Mouse (Mus musculus) myocyte (in vitro differentiated cells): ENCODE data around the gene Auts2. TPM values are rescaled to one million over a fixed set of nuclear protein-coding genes. Genes with fewer than 3 reads are reported as not detected.

ENCODE experiments used
- H3K27me3 ChIP-seq: one replicate; pipeline ENCODE4 v1.6.1; 2011; ENCODE audit not compliant: control insufficient read depth, insufficient read depth, insufficient read length
- H3K36me3 ChIP-seq: one replicate; pipeline ENCODE4 v1.6.1; 2011; ENCODE audit not compliant: control insufficient read depth, insufficient read depth
- H3K4me2 ChIP-seq: one replicate; pipeline ENCODE4 v1.6.1; 2011; ENCODE audit warnings: low read depth, control low read depth
- H3K4me3 ChIP-seq: one replicate; pipeline ENCODE4 v1.5.1; 2011; ENCODE audit warnings: mild to moderate bottlenecking, control low read depth, moderate library complexity
- H3K79me2 ChIP-seq: one replicate; pipeline ENCODE4 v1.6.1; 2011; ENCODE audit not compliant: control insufficient read depth, insufficient read depth
- H3ac ChIP-seq: one replicate; pipeline ENCODE4 v1.6.1; 2011; ENCODE audit not compliant: control insufficient read depth, insufficient read length
- CEBPB ChIP-seq: IDR thresholded peaks from 2 replicates; pipeline ENCODE4 v1.6.1; 2011; ENCODE audit warnings: mild to moderate bottlenecking, moderate library complexity; ENCODE audit not compliant: poor library complexity, insufficient read depth, severe bottlenecking
- E2F4 ChIP-seq: IDR thresholded peaks from one replicate; pipeline ENCODE4 v1.6.1; 2011; ENCODE audit warnings: mild to moderate bottlenecking, control low read depth, moderate library complexity; ENCODE audit not compliant: insufficient read depth
- MAX ChIP-seq: IDR thresholded peaks from one replicate; pipeline ENCODE4 v1.6.1; 2011; ENCODE audit warnings: low read depth, mild to moderate bottlenecking, control low read depth
- MYOD1 ChIP-seq, 3 experiments: IDR thresholded peaks; one replicate each; pipeline ENCODE4 v1.6.1; 2011; ENCODE audit warnings: control low read depth in 2 of 3, low read depth in 2 of 3, mild to moderate bottlenecking in 2 of 3, moderate library complexity in 1 of 3; ENCODE audit not compliant: insufficient read length in 2 of 3, control insufficient read depth in 1 of 3
- MYOG ChIP-seq, 3 experiments: IDR thresholded peaks; one replicate each; pipeline ENCODE4 v1.6.1; 2011; ENCODE audit warnings: control low read depth in 2 of 3, low read depth in 2 of 3, mild to moderate bottlenecking in 2 of 3; ENCODE audit not compliant: insufficient read length in 2 of 3, control insufficient read depth in 1 of 3, insufficient read depth in 1 of 3
- POLR2A ChIP-seq: IDR thresholded peaks from one replicate; pipeline ENCODE4 v1.6.1; 2011; ENCODE audit warnings: low read depth, mild to moderate bottlenecking, control low read depth, moderate library complexity; ENCODE audit not compliant: insufficient read length
- POLR2AphosphoS2 ChIP-seq: IDR thresholded peaks from one replicate; pipeline ENCODE4 v1.6.1; 2011; ENCODE audit warnings: low read depth, control low read depth; ENCODE audit not compliant: insufficient read length
- REST ChIP-seq: IDR thresholded peaks from one replicate; pipeline ENCODE4 v1.6.1; 2011; ENCODE audit warnings: mild to moderate bottlenecking, control low read depth, moderate library complexity; ENCODE audit not compliant: insufficient read depth, insufficient read length
- SRF ChIP-seq: IDR thresholded peaks from one replicate; pipeline ENCODE4 v1.6.1; 2011; ENCODE audit warnings: low read depth; ENCODE audit not compliant: control insufficient read depth, insufficient read length
- TCF12 ChIP-seq: IDR thresholded peaks from one replicate; pipeline ENCODE4 v1.6.1; 2011; ENCODE audit warnings: mild to moderate bottlenecking, control low read depth; ENCODE audit not compliant: poor library complexity, insufficient read depth, severe bottlenecking
- TCF3 ChIP-seq: IDR thresholded peaks from one replicate; pipeline ENCODE4 v1.6.1; 2011; ENCODE audit warnings: low read depth, control low read depth; ENCODE audit not compliant: insufficient read length
- USF1 ChIP-seq: IDR thresholded peaks from one replicate; pipeline ENCODE4 v1.6.1; 2011; ENCODE audit warnings: low read depth, mild to moderate bottlenecking, control low read depth, moderate library complexity
- polyA plus RNA-seq: library from polyadenylated mRNA; unstranded; fragments of >200 nt; fragmentation: generic; extraction: Trizol; gene quantifications from one replicate; pipeline ENCODE4 v1.2.1, GENCODE M21; 2012; ENCODE audit warnings: missing spikeins

Gene Auts2
- polyA plus RNA-seq, 1 experiment: 8.0 TPM

- no peak for TF ChIP-seq CEBPB
- no peak for TF ChIP-seq POLR2A
- no peak for TF ChIP-seq REST
- TF ChIP-seq TCF3: no peak
- no peak for TF ChIP-seq SRF
- TF ChIP-seq TCF12: no peak
- TF ChIP-seq USF1: no peak
- TF ChIP-seq MYOG (IDR thresholded peaks at IDR 0.05; ENCODE audit: control insufficient read depth in 1 of 3, insufficient read depth in 1 of 3, insufficient read length in 2 of 3, low read depth in 2 of 3): no peak
- no peak for TF ChIP-seq MYOD1 (IDR thresholded peaks at IDR 0.05; ENCODE audit: control insufficient read depth in 1 of 3, insufficient read length in 2 of 3, low read depth in 2 of 3)
- no peak for TF ChIP-seq MAX
- Histone ChIP-seq H3K4me2 (no peak overlapping the region), H3K79me2 (no peaks in the 10 kb centered on the region), H3K36me3 (no peaks in the 10 kb centered on the region), H3K27me3 (no peaks in the 10 kb centered on the region), H3ac (no peak overlapping the region), H3K4me3 (no peak overlapping the region)
Observed at GRCm38 (mm10) chr5:132504893-132505292, 38.3 kb downstream of the Auts2 start.

DNA sequence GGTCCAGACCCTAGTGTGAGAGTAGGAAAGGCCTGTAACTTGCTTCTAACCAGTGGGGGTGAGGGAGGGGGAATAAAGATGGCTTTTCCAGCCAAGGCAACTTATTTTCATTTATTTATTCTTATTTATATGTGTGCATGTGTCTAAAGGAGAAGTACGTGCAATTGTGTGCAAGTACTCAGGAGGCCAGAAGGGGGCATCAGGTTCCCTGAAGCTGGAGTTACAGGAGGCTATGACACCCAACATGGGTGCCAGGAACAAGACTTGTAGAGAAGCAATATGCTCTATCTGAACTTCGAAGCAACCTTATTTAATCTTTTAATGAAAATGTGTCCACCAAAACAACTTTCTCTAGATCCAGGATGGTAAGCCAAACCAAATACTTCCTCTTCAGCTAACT lies 39.7 kb downstream of the Auts2 start:
- no peak overlapping the region for H3K4me3 ChIP-seq
- no peaks in the 10 kb centered on the region for H3K27me3 ChIP-seq
- H3K36me3 ChIP-seq: no peaks in the 10 kb centered on the region
- no peak overlapping the region for H3K4me2 ChIP-seq
- no peak for TF ChIP-seq REST
- TF ChIP-seq SRF: no peak
- no peak for TF ChIP-seq POLR2A
- TF ChIP-seq TCF12: no peak
- no peak for TF ChIP-seq MYOD1 (IDR thresholded peaks at IDR 0.05; ENCODE audit: control insufficient read depth in 1 of 3, insufficient read length in 2 of 3, low read depth in 2 of 3)
- TF ChIP-seq E2F4: no peak
- no peak for TF ChIP-seq MYOG (IDR thresholded peaks at IDR 0.05; ENCODE audit: control insufficient read depth in 1 of 3, insufficient read depth in 1 of 3, insufficient read length in 2 of 3, low read depth in 2 of 3)
- TF ChIP-seq USF1: no peak
- TF ChIP-seq MAX: no peak
- no peak for TF ChIP-seq CEBPB
- TF ChIP-seq POLR2AphosphoS2: no peak
- no peak for TF ChIP-seq TCF3
- no peak overlapping the region for H3ac ChIP-seq
- no peaks in the 10 kb centered on the region for H3K79me2 ChIP-seq

DNA sequence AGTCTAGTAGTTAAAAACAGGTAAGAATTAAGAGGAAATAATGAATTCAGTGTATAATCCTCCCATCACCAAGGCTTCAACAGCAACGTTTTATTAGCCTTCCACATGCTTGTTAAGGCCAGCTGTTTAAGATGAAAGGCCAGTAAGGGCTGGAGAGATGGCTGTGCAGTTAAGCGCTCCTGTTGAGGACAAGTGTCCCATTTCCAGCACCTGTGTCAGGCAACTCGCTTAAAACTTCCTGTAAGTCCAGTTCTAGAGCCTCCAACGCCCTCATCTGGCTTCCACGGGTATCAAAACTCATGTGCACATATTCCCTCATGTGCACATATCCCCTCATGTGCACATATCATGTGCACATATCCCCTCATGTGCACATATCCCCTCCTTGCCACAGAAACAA lies 41.1 kb downstream of the Auts2 start:
- Histone ChIP-seq H3ac (no peak overlapping the region), H3K79me2 (no peaks in the 10 kb centered on the region), H3K36me3 (no peaks in the 10 kb centered on the region), H3K27me3 (no peaks in the 10 kb centered on the region), H3K4me2 (no peak overlapping the region), H3K4me3 (no peak overlapping the region)
- TF ChIP-seq MYOD1 (IDR thresholded peaks at IDR 0.05; ENCODE audit: control insufficient read depth in 1 of 3, insufficient read length in 2 of 3, low read depth in 2 of 3) (no peak), MYOG (IDR thresholded peaks at IDR 0.05; ENCODE audit: control insufficient read depth in 1 of 3, insufficient read depth in 1 of 3, insufficient read length in 2 of 3, low read depth in 2 of 3) (no peak)

DNA sequence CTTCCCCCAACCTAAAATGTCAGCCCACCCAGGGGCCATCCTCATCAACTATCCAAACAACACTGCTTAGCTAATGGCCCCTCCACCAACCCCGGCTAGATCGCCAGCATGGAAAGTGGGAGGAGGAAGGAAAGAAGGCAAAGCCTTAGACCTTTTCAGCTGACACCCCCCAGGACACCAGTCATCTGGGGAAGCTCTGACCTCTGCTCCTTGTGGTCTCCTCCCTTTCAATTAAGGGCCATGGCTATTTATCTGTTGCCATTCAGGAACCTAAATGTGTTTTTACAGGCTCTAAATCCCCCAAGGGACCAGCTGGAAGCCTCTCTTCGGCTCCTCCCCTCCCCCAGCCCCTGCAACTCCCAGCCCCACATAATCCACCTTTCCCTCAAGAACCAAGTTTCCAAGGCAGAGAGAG lies 42.3 kb downstream of the Auts2 start:
- Histone ChIP-seq H3K36me3 (no peaks in the 10 kb centered on the region), H3K79me2 (no peaks in the 10 kb centered on the region), H3K27me3 (no peaks in the 10 kb centered on the region), H3K4me3 (no peak overlapping the region), H3ac (no peak overlapping the region), H3K4me2 (no peak overlapping the region)
- no peak for TF ChIP-seq REST
- TF ChIP-seq E2F4: no peak
- TF ChIP-seq SRF: no peak
- no peak for TF ChIP-seq MYOG (IDR thresholded peaks at IDR 0.05; ENCODE audit: control insufficient read depth in 1 of 3, insufficient read depth in 1 of 3, insufficient read length in 2 of 3, low read depth in 2 of 3)
- no peak for TF ChIP-seq TCF12
- no peak for TF ChIP-seq USF1
- no peak for TF ChIP-seq CEBPB
- no peak for TF ChIP-seq MYOD1 (IDR thresholded peaks at IDR 0.05; ENCODE audit: control insufficient read depth in 1 of 3, insufficient read length in 2 of 3, low read depth in 2 of 3)

DNA sequence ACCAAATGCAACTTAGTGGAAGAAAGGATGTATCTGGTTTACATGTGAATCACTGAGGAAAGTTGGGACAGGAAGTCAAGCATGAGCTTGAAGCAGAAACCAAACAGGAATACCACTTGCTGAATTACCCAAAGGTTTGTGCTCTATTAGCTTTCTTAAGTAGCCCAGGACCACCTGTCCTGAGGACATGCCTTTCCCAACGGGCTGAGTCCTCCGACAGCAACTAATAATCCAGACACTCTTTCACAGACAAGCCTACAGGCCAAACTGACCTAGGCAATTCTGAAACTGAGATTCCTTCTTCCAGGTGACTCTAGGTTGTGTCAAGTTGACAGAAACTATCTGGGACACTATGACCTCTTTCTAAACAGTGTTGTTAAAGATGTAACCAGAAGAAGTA lies 44.2 kb downstream of the Auts2 start:
- no peaks in the 10 kb centered on the region for H3K79me2 ChIP-seq
- no peaks in the 10 kb centered on the region for H3K36me3 ChIP-seq
- no peak overlapping the region for H3ac ChIP-seq
- no peaks in the 10 kb centered on the region for H3K27me3 ChIP-seq
- H3K4me3 ChIP-seq: no peak overlapping the region
- no peak overlapping the region for H3K4me2 ChIP-seq
- TF ChIP-seq MYOG (IDR thresholded peaks at IDR 0.05; ENCODE audit: control insufficient read depth in 1 of 3, insufficient read depth in 1 of 3, insufficient read length in 2 of 3, low read depth in 2 of 3) (no peak), MAX (no peak), SRF (no peak), MYOD1 (IDR thresholded peaks at IDR 0.05; ENCODE audit: control insufficient read depth in 1 of 3, insufficient read length in 2 of 3, low read depth in 2 of 3) (no peak), TCF12 (no peak), POLR2A (no peak), TCF3 (no peak), POLR2AphosphoS2 (no peak), CEBPB (no peak), REST (no peak), USF1 (no peak), E2F4 (no peak)
